Mouse (Mus musculus) erythroblast, embryonic 14.5 days (primary cell): ENCODE data around the gene Frmd4a.

ENCODE experiments used
- GATA1 ChIP-seq: IDR thresholded peaks from 2 replicates; pipeline ENCODE4 v1.6.1; 2012; ENCODE audit warnings: low read length, inconsistent platforms, mixed read lengths
- TAL1 ChIP-seq: IDR thresholded peaks from 3 replicates; pipeline ENCODE4 v1.6.1; 2012; ENCODE audit warnings: low read length, inconsistent platforms, mixed read lengths

GRCm38 (mm10) chr2:4024927-4025326 is 7.4 kb downstream of the Frmd4a start:
- no peak for TF ChIP-seq GATA1
- no peak for TF ChIP-seq TAL1
